Mouse (Mus musculus) lung, postnatal 10 days (tissue): Measurements from ENCODE around the gene Tagap.
"Not testable (repeated sequence)": the region's sequence is repeated elsewhere in the genome, so short reads cannot be mapped to it uniquely, and the experiment has no call there.

Source experiments
- DNase-seq: peaks from one replicate; pipeline ENCODE4 v3.0.0; 2021

Gene Tagap

GRCm38 (mm10) chr17:7916782-7917574 is 8.8 kb upstream of the Tagap start:
- DNase-seq, result no peak

- DNase-seq, result no peak
These were observed 7.4 kb upstream of the Tagap start for GRCm38 (mm10) chr17:7918355-7918754.

GRCm38 (mm10) chr17:7919209-7919608 is 6.6 kb upstream of the Tagap start:
- no peak for DNase-seq

GRCm38 (mm10) chr17:7922564-7922963 is 3.2 kb upstream of the Tagap start:
- DNase-seq, result no peak

GRCm38 (mm10) chr17:7924185-7924725 is 1.5 kb upstream of the Tagap start:
- DNase-seq, result no peak

GRCm38 (mm10) chr17:7927582-7928535 is 2.1 kb downstream of the Tagap start:
- peak; percentile 84 for DNase-seq

- DNase-seq, result no peak
These were observed 2.9 kb downstream of the Tagap start for GRCm38 (mm10) chr17:7928662-7929061.

GRCm38 (mm10) chr17:7929279-7929678 is 3.5 kb downstream of the Tagap start:
- no peak for DNase-seq

GRCm38 (mm10) chr17:7931096-7931990 is 5.5 kb downstream of the Tagap start:
- no peak for DNase-seq

- DNase-seq, result not testable (repeated sequence)
These were observed 6.3 kb downstream of the Tagap start for GRCm38 (mm10) chr17:7932121-7932520.

- peak; percentile 65 for DNase-seq
These were observed 13.8 kb downstream of the Tagap start for GRCm38 (mm10) chr17:7939640-7940039.

- DNase-seq, result peak; percentile 93
These were observed 19.6 kb downstream of the Tagap start, which contains the start of gene Rsph3a for GRCm38 (mm10) chr17:7945117-7946052. Rsph3a (plus strand) TSS chr17:7945614.

- not testable (repeated sequence) for DNase-seq
These were observed 20.3 kb downstream of the Tagap start for GRCm38 (mm10) chr17:7946053-7946627.

GRCm38 (mm10) chr17:7951333-7951732 is 25.5 kb downstream of the Tagap start:
- not testable (repeated sequence) for DNase-seq

- not testable (repeated sequence) for DNase-seq
These were observed 31.4 kb downstream of the Tagap start for GRCm38 (mm10) chr17:7957242-7957641.

GRCm38 (mm10) chr17:7963333-7963732 is 37.5 kb downstream of the Tagap start:
- DNase-seq, result not testable (repeated sequence)

GRCm38 (mm10) chr17:7964398-7964797 is 38.6 kb downstream of the Tagap start:
- not testable (repeated sequence) for DNase-seq

- not testable (repeated sequence) for DNase-seq
These were observed 42.7 kb downstream of the Tagap start for GRCm38 (mm10) chr17:7968490-7968889.

GRCm38 (mm10) chr17:7969782-7970181 is 44.0 kb downstream of the Tagap start:
- DNase-seq, result not testable (repeated sequence)

- not testable (repeated sequence) for DNase-seq
These were observed 57.7 kb downstream of the Tagap start for GRCm38 (mm10) chr17:7983484-7983883.
